Mouse (Mus musculus) 3134 (cell line): ENCODE measurements around the gene Map2k5.

Experiments
- DNase-seq: peaks from one replicate; pipeline ENCODE4 v3.0.0-alpha.2; 2011; ENCODE audit warnings: low spot score; ENCODE audit not compliant: insufficient read length; ENCODE audit errors: extremely low read depth

The Map2k5 gene

GRCm38 (mm10) chr9:63196114-63196682 lies 181.5 kb downstream of the Map2k5 start:
- DNase-seq: no peak

- no peak for DNase-seq
These were observed 182.2 kb downstream of the Map2k5 start for GRCm38 (mm10) chr9:63195523-63195922.

GRCm38 (mm10) chr9:63194791-63195190 lies 182.9 kb downstream of the Map2k5 start:
- DNase-seq: no peak

GRCm38 (mm10) chr9:63192809-63193208 lies 184.9 kb downstream of the Map2k5 start:
- no peak for DNase-seq

GRCm38 (mm10) chr9:63187310-63187709 lies 190.4 kb downstream of the Map2k5 start:
- no peak for DNase-seq

GRCm38 (mm10) chr9:63185249-63185648 lies 192.5 kb downstream of the Map2k5 start:
- DNase-seq: no peak

- no peak for DNase-seq
These were observed 193.8 kb downstream of the Map2k5 start for GRCm38 (mm10) chr9:63183864-63184263.

- no peak for DNase-seq
These were observed 195.3 kb downstream of the Map2k5 start for GRCm38 (mm10) chr9:63182306-63182960.

GRCm38 (mm10) chr9:63181337-63182178 lies 196.1 kb downstream of the Map2k5 start:
- DNase-seq: no peak

GRCm38 (mm10) chr9:63178296-63178695 lies 199.4 kb downstream of the Map2k5 start:
- DNase-seq: no peak

GRCm38 (mm10) chr9:63174001-63174721 lies 203.5 kb downstream of the Map2k5 start:
- no peak for DNase-seq

GRCm38 (mm10) chr9:63171951-63172350 lies 205.8 kb downstream of the Map2k5 start:
- DNase-seq: no peak

GRCm38 (mm10) chr9:63169127-63169526 lies 208.6 kb downstream of the Map2k5 start:
- no peak for DNase-seq

- no peak for DNase-seq
These were observed 212.6 kb downstream of the Map2k5 start for GRCm38 (mm10) chr9:63165070-63165469.

- DNase-seq: no peak
These were observed 213.9 kb downstream of the Map2k5 start for GRCm38 (mm10) chr9:63163756-63164155.

GRCm38 (mm10) chr9:63151949-63152348 lies 225.8 kb downstream of the Map2k5 start:
- no peak for DNase-seq

- no peak for DNase-seq
These were observed 226.4 kb downstream of the Map2k5 start for GRCm38 (mm10) chr9:63151072-63151870.

GRCm38 (mm10) chr9:63150086-63150800 lies 227.5 kb downstream of the Map2k5 start:
- no peak for DNase-seq

- no peak for DNase-seq
These were observed 228.3 kb downstream of the Map2k5 start for GRCm38 (mm10) chr9:63149372-63149766.
